Mouse (Mus musculus): ENCODE results near the gene Fam172a.

GRCm38 (mm10) chr13:78123911-78124426, 422.1 kb downstream of the Fam172a start:
- no peak for TF ChIP-seq GATA1 (IDR thresholded peaks at IDR 0.05; ENCODE audit: low read length)
- no peak for TF ChIP-seq TAL1 (IDR thresholded peaks at IDR 0.05; ENCODE audit: low read length)

All from erythroblast, embryonic 14.5 days (primary cell).